ENCODE assay signal across 8 mouse cellular contexts in genomic region chr6:85904642-85905061, GRCm38 (mm10). TPM values are rescaled to one million over a fixed set of nuclear protein-coding genes. Genes with fewer than 3 reads are reported as not detected.
DNase-seq lines count a peak whose midpoint lies in the region; ATAC-seq and TF ChIP-seq lines count a peak whose summit lies in the region.
"Not testable (repeated sequence)": the region's sequence is repeated elsewhere in the genome, so short reads cannot be mapped to it uniquely, and the experiment has no call there.

Nat8f4 (minus strand) TSS chr6:85904884.

- H3K9me3 ChIP-seq in ES-Bruce4 (replicated peaks; ENCODE audit: control insufficient read depth, insufficient read depth, low read length, poor library complexity, severe bottlenecking); forebrain, embryonic 15.5 days; liver, embryonic 15.5 days (replicated peaks); neural tube, embryonic 12.5 days: not testable (repeated sequence)

- peak within 1 kb of the TSS; percentile 44 for H3K4me2 ChIP-seq in forebrain, embryonic 15.5 days (replicated peaks)
- peak within 1 kb of the TSS; percentile 62 for H3K4me2 ChIP-seq in liver, embryonic 15.5 days
- H3K4me2 ChIP-seq in neural tube, embryonic 12.5 days (replicated peaks), result peak within 1 kb of the TSS; percentile 49

- H3K27me3 ChIP-seq in ES-Bruce4 (ENCODE audit: control insufficient read depth, insufficient read depth, low read length, poor library complexity, severe bottlenecking); forebrain, embryonic 15.5 days; liver, embryonic 15.5 days; neural tube, embryonic 12.5 days (replicated peaks): not testable (repeated sequence)

- H3K36me3 ChIP-seq in ES-Bruce4 (ENCODE audit: control insufficient read depth, insufficient read depth, low read length, poor library complexity, severe bottlenecking); forebrain, embryonic 15.5 days; liver, embryonic 15.5 days (replicated peaks); neural tube, embryonic 12.5 days: not testable (repeated sequence)

- TF ChIP-seq CTCF in ES-Bruce4 (IDR thresholded peaks at IDR 0.05; ENCODE audit: low read depth, low read length), result peak; percentile 70

- peak within 1 kb of the TSS; percentile 24 for H3K4me3 ChIP-seq in ES-Bruce4 (ENCODE audit: low read depth, low read length)
- peak within 1 kb of the TSS; percentile 42 for H3K4me3 ChIP-seq in forebrain, embryonic 15.5 days
- peak within 1 kb of the TSS; percentile 55 for H3K4me3 ChIP-seq in liver, embryonic 15.5 days (replicated peaks)
- H3K4me3 ChIP-seq in neural tube, embryonic 12.5 days, result peak within 1 kb of the TSS; percentile 27; the same call in 1 of the 2 replicates

- intact Hi-C loops in heart, postnatal 14 days (cut with DNase I), result loop anchor here (10.0 kb wide), 1 partner anchor 320 kb away; the partner anchor contains the start of gene Alms1

- not testable (repeated sequence) for H3K9ac ChIP-seq in ES-Bruce4 (ENCODE audit: low read depth, poor library complexity, severe bottlenecking); neural tube, embryonic 12.5 days
- 0 out of 2 replicates have a peak within 1 kb of the TSS, but pooled peaks have one; percentile 22 for H3K9ac ChIP-seq in forebrain, embryonic 15.5 days (replicated peaks)
- peak within 1 kb of the TSS; percentile 43; the same call in 1 of the 2 replicates for H3K9ac ChIP-seq in liver, embryonic 15.5 days

- not testable (repeated sequence) for TF ChIP-seq POLR2A in ES-Bruce4 (IDR thresholded peaks at IDR 0.05; ENCODE audit: insufficient read depth, low read length)

- DNase-seq in cerebellum, adult 11-12 months, result peak; percentile 79
- peak; percentile 71 to 84 for DNase-seq in heart, postnatal 14 days
- DNase-seq in large intestine, adult 2 months (ENCODE audit: low read depth, low spot score), result not testable (repeated sequence)
- DNase-seq in telencephalon, adult 2 months (ENCODE audit: low read depth, low spot score), result peak; percentile 8

- not testable (repeated sequence) for H3K27ac ChIP-seq in ES-Bruce4 (ENCODE audit: insufficient read depth, low read length); forebrain, embryonic 15.5 days (replicated peaks); liver, embryonic 15.5 days (replicated peaks); neural tube, embryonic 12.5 days

- ATAC-seq in forebrain, embryonic 15.5 days (replicated peaks), result peak; percentile 77
- ATAC-seq in liver, embryonic 15.5 days (ENCODE audit: insufficient read depth), result peak; percentile 64; the same call in 1 of the 2 replicates
- peak; percentile 29; the same call in 1 of the 2 replicates for ATAC-seq in neural tube, embryonic 12.5 days (ENCODE audit: low FRiP score, low read depth)

- H3K4me1 ChIP-seq in ES-Bruce4 (ENCODE audit: control insufficient read depth, insufficient read depth, low read length); forebrain, embryonic 15.5 days; liver, embryonic 15.5 days (replicated peaks); neural tube, embryonic 12.5 days: not testable (repeated sequence)

- TF ChIP-seq EP300 in ES-Bruce4 (IDR thresholded peaks at IDR 0.05; ENCODE audit: insufficient read depth, low read depth, low read length), result not testable (repeated sequence)

- WGBS in forebrain, embryonic 15.5 days, result 17% methylated on average over 20 of the region's 20 CpGs
- 14% methylated on average over 20 of the region's 20 CpGs for WGBS in large intestine, adult 2 months
- 7% methylated on average over 20 of the region's 20 CpGs for WGBS in liver, embryonic 15.5 days (ENCODE audit: insufficient replicate concordance)
- 14% methylated on average over 20 of the region's 20 CpGs for WGBS in neural tube, embryonic 12.5 days

RNA-seq across cellular contexts. Expression of gene Nat8f4, which starts in this region (rescaled TPM):
- 0.45 and 1.2 TPM in 2 replicates for polyA plus RNA-seq in ES-Bruce4 (2011; ENCODE audit: insufficient read depth, insufficient read length, low read depth, missing spikeins)
- polyA plus RNA-seq in forebrain, embryonic 15.5 days (2015; fragmentation: Nextera tagmentation; extraction: Ambion mirVana), result 6.0 and 6.8 TPM in 2 replicates
- under 1 TPM; 0.76 to 0.79 TPM for total RNA-seq in heart, postnatal 14 days (2021)
- polyA plus RNA-seq in large intestine, adult 2 months (2012; rRNA removed), result 30.1 and 54.5 TPM in 2 replicates
- polyA plus RNA-seq in liver, embryonic 15.5 days (2015; fragmentation: Nextera tagmentation; extraction: Ambion mirVana), result 1.3 and 1.7 TPM in 2 replicates
- polyA plus RNA-seq in neural tube, embryonic 12.5 days (2016; fragmentation: Nextera tagmentation; extraction: Ambion mirVana), result 4.6 TPM in 2 replicates

Comparison
In these comparisons a context has a peak if more than half of its experiments do, and no peak if none do; other contexts are left out.
1. Peak in DNase-seq in heart, postnatal 14 days; RNA of the gene not detected or under 1 TPM.